Comparison of ENCODE assay signal across 5 mouse cellular contexts in genomic region chr10:127062101-127062500, GRCm38 (mm10). TPM values are rescaled to one million over a fixed set of nuclear protein-coding genes. Genes with fewer than 3 reads are reported as not detected.
"Had no signal": no experiment of that assay in that cellular context is flagged by ENCODE, and none has a peak within 500 bp of the region (broad histone marks: within the 10 kb centered on the region; RNA-seq: fewer than 3 reads in every experiment).

No protein-coding gene starts in this region.

RNA-seq across cellular contexts. Expression of gene March9, which starts 2.1 kb away (rescaled TPM):
- polyA plus RNA-seq: liver, embryonic 16.5 days had no signal

RNA-seq across cellular contexts. Expression of gene Cyp27b1, which starts 14.1 kb away (rescaled TPM):
- total RNA-seq: liver, adult 2 months; megakaryocyte, adult 5-6 weeks had no signal
- polyA plus RNA-seq: limb, embryonic 11.5 days; liver, embryonic 13.5 days had no signal
